7 mouse cellular contexts compared by ENCODE assay signal in genomic region chr12:51377888-51378190, GRCm38 (mm10). TPM values are rescaled to one million over a fixed set of nuclear protein-coding genes. Genes with fewer than 3 reads are reported as not detected.
A peak's percentile ranks its signal among the peaks of the same experiment; 100 is the strongest.
DNase-seq lines count a peak whose midpoint lies in the region; ATAC-seq and TF ChIP-seq lines count a peak whose summit lies in the region.

No protein-coding gene starts in this region.

- H3K36me3 ChIP-seq in lung, embryonic 16.5 days (ENCODE audit: control insufficient read depth, insufficient read depth, low read length) = peaks cover 9% of the 10 kb centered on the region; the same call in 1 of the 2 replicates
- H3K36me3 ChIP-seq in limb, embryonic 12.5 days = peaks cover 26% of the 10 kb centered on the region
- H3K36me3 ChIP-seq in small intestine, adult 2 months (ENCODE audit: control insufficient read depth, insufficient read depth, low read length) = peaks cover 16% of the 10 kb centered on the region

- H3K9ac ChIP-seq in lung, embryonic 16.5 days (ENCODE audit: low read length) = peak overlapping the region; percentile 91
- H3K9ac ChIP-seq in limb, embryonic 12.5 days (replicated peaks) = peak overlapping the region; percentile 83

- H3K4me3 ChIP-seq in lung, embryonic 16.5 days (ENCODE audit: low read length) = peak overlapping the region; percentile 92
- H3K4me3 ChIP-seq in embryonic fibroblast, embryonic 13.5 days (ENCODE audit: insufficient read depth, low read length) = peak overlapping the region; percentile 95
- peak overlapping the region; percentile 70 for H3K4me3 ChIP-seq in limb, embryonic 12.5 days (replicated peaks)
- peak overlapping the region; percentile 76 for H3K4me3 ChIP-seq in small intestine, adult 2 months (ENCODE audit: low read depth, low read length)

- no peak for ATAC-seq in lung, embryonic 16.5 days (ENCODE audit: low read depth)
- no peak for ATAC-seq in limb, embryonic 12.5 days (ENCODE audit: insufficient number of reproducible peaks, insufficient read depth, low FRiP score, low TSS enrichment, low read depth)

- no peak for DNase-seq in lung, postnatal 14 days
- no peak for DNase-seq in adrenal gland, postnatal 10 days
- no peak for DNase-seq in cerebellum, postnatal 25 days

- no peak for TF ChIP-seq CTCF in embryonic fibroblast, embryonic 13.5 days (IDR thresholded peaks at IDR 0.05; ENCODE audit: borderline replicate concordance, insufficient read depth, low read length)
- TF ChIP-seq CTCF in small intestine, adult 2 months (IDR thresholded peaks at IDR 0.05; ENCODE audit: extremely low read depth, insufficient read length, insufficient replicate concordance, low read depth, low read length) = no peak

- 12% methylated on average over 6 of the region's 6 CpGs for WGBS in lung, embryonic 16.5 days
- 20% methylated on average over 6 of the region's 6 CpGs for WGBS in limb, embryonic 12.5 days
- WGBS in small intestine, adult 2 months = 5% methylated on average over 6 of the region's 6 CpGs

- peak overlapping the region; percentile 60 for H3K4me2 ChIP-seq in lung, embryonic 16.5 days (ENCODE audit: low read depth, low read length)
- peak overlapping the region; percentile 60 for H3K4me2 ChIP-seq in limb, embryonic 12.5 days

- no peak for TF ChIP-seq POLR2A in embryonic fibroblast, embryonic 13.5 days (IDR thresholded peaks at IDR 0.05; ENCODE audit: low read depth, low read length)
- TF ChIP-seq POLR2A in small intestine, adult 2 months (IDR thresholded peaks at IDR 0.05; ENCODE audit: low read depth, low read length) = no peak

- H3K4me1 ChIP-seq in lung, embryonic 16.5 days (replicated peaks; ENCODE audit: control insufficient read depth, insufficient read depth, low read length) = 0 out of 2 replicates have a peak, but pooled peaks cover 2% of the 10 kb centered on the region
- no peaks in the 10 kb centered on the region for H3K4me1 ChIP-seq in embryonic fibroblast, embryonic 13.5 days (ENCODE audit: control insufficient read depth, insufficient read depth, low read length)
- H3K4me1 ChIP-seq in limb, embryonic 12.5 days (replicated peaks) = no peaks in the 10 kb centered on the region
- peaks cover 2% of the 10 kb centered on the region; the same call in 1 of the 2 replicates for H3K4me1 ChIP-seq in small intestine, adult 2 months (ENCODE audit: control insufficient read depth, insufficient read depth, insufficient read length, low read length)

- peak overlapping the region; percentile 87 for H3K27ac ChIP-seq in lung, embryonic 16.5 days (ENCODE audit: low read length)
- H3K27ac ChIP-seq in embryonic fibroblast, embryonic 13.5 days (ENCODE audit: insufficient read depth, low read length) = peak overlapping the region; percentile 65
- peak overlapping the region; percentile 88 for H3K27ac ChIP-seq in limb, embryonic 12.5 days
- peak overlapping the region; percentile 93 for H3K27ac ChIP-seq in small intestine, adult 2 months (ENCODE audit: insufficient read depth, low read depth, low read length)

- H3K27me3 ChIP-seq in lung, embryonic 16.5 days (ENCODE audit: control insufficient read depth, insufficient read depth, low read depth, low read length) = no peaks in the 10 kb centered on the region
- H3K27me3 ChIP-seq in limb, embryonic 12.5 days = no peaks in the 10 kb centered on the region
- H3K27me3 ChIP-seq in small intestine, adult 2 months (ENCODE audit: control insufficient read depth, insufficient read depth, low read length) = no peaks in the 10 kb centered on the region

- no peaks in the 10 kb centered on the region for H3K9me3 ChIP-seq in lung, embryonic 16.5 days (ENCODE audit: control insufficient read depth, low read length)
- H3K9me3 ChIP-seq in limb, embryonic 12.5 days = no peaks in the 10 kb centered on the region

RNA-seq across cellular contexts. Expression of gene Scfd1, which starts 0.5 kb away (rescaled TPM):
- 79.3 TPM in 2 replicates for polyA plus RNA-seq in lung, embryonic 16.5 days (2015; fragmentation: Nextera tagmentation; extraction: Ambion mirVana)
- polyA plus RNA-seq in embryonic fibroblast, embryonic 13.5 days (2011; ENCODE audit: insufficient read length, low read depth, missing spikeins) = 94.2 and 101 TPM in 2 replicates
- 79.8 and 82.8 TPM in 2 replicates for polyA plus RNA-seq in limb, embryonic 12.5 days (2016; fragmentation: Nextera tagmentation; extraction: Ambion mirVana)
- 1.8 and 5.5 TPM in 2 replicates for polyA plus RNA-seq in small intestine, adult 2 months (2012; rRNA removed)
- total RNA-seq in adrenal gland, postnatal 10 days (2021) = 10 to 100 TPM; 55.9 to 60.7 TPM

RNA-seq across cellular contexts. Expression of gene G2e3, which starts 30.0 kb away (rescaled TPM):
- polyA plus RNA-seq in lung, embryonic 16.5 days (2015; fragmentation: Nextera tagmentation; extraction: Ambion mirVana) = 35.2 and 39.1 TPM in 2 replicates
- 18.6 and 27.5 TPM in 2 replicates for polyA plus RNA-seq in embryonic fibroblast, embryonic 13.5 days (2011; ENCODE audit: insufficient read length, low read depth, missing spikeins)
- polyA plus RNA-seq in limb, embryonic 12.5 days (2016; fragmentation: Nextera tagmentation; extraction: Ambion mirVana) = 50.0 and 50.3 TPM in 2 replicates
- 0.06 and 0.24 TPM in 2 replicates for polyA plus RNA-seq in small intestine, adult 2 months (2012; rRNA removed)
- 10 to 100 TPM; 10.7 to 13.8 TPM for total RNA-seq in adrenal gland, postnatal 10 days (2021)

Comparison
In these comparisons a context has a peak if more than half of its experiments do, and no peak if none do; other contexts are left out.
1. RNA of gene Scfd1, which starts 0.5 kb away (polyA plus RNA-seq): 94.2 to 101 TPM in embryonic fibroblast, embryonic 13.5 days, 79.8 to 82.8 TPM in limb, embryonic 12.5 days and 79.3 TPM in lung, embryonic 16.5 days; 1.8 to 5.5 TPM in small intestine, adult 2 months; every median in the first group is over 10 times any median in the second.
2. RNA of gene G2e3, which starts 30.0 kb away (polyA plus RNA-seq): 50.0 to 50.3 TPM in limb, embryonic 12.5 days, 35.2 to 39.1 TPM in lung, embryonic 16.5 days and 18.6 to 27.5 TPM in embryonic fibroblast, embryonic 13.5 days; 0.06 to 0.24 TPM in small intestine, adult 2 months; every median in the first group is over 10 times any median in the second.
3. Peak in every context shown above with its lines, with median percentiles within 50 percentile points of each other: H3K27ac ChIP-seq and H3K4me3 ChIP-seq.